ENCODE assay signal across 8 mouse cellular contexts in genomic region chr19:6399285-6400095, GRCm38 (mm10). TPM values are rescaled to one million over a fixed set of nuclear protein-coding genes. Genes with fewer than 3 reads are reported as not detected.
A peak's percentile ranks its signal among the peaks of the same experiment; 100 is the strongest.
DNase-seq lines count a peak whose midpoint lies in the region; ATAC-seq and TF ChIP-seq lines count a peak whose summit lies in the region.

Gene Rasgrp2, plus strand, starts transcription at chr19:6399340.

- ATAC-seq in intestine, postnatal 0 days, result no peak
- peak; percentile 24; the same call in 1 of the 2 replicates for ATAC-seq in midbrain, postnatal 0 days (ENCODE audit: low FRiP score)

- peak within 1 kb of the TSS; percentile 62 for H3K4me3 ChIP-seq in layer of hippocampus, adult 2 months
- H3K4me3 ChIP-seq in brown adipose tissue, adult 24 weeks (ENCODE audit: insufficient read depth, low read depth, low read length), result peak within 1 kb of the TSS; percentile 78
- peak within 1 kb of the TSS; percentile 52 for H3K4me3 ChIP-seq in intestine, postnatal 0 days (ENCODE audit: low read depth, low read length)
- H3K4me3 ChIP-seq in midbrain, postnatal 0 days (ENCODE audit: low read depth, low read length), result peak within 1 kb of the TSS; percentile 69

- peaks cover 2% of the 10 kb centered on the region; the same call in 1 of the 2 replicates for H3K4me1 ChIP-seq in brown adipose tissue, adult 24 weeks (ENCODE audit: control insufficient read depth, insufficient read depth, insufficient read length, low read length)
- peaks cover 14% of the 10 kb centered on the region; the same call in 1 of the 2 replicates for H3K4me1 ChIP-seq in intestine, postnatal 0 days (replicated peaks; ENCODE audit: control insufficient read depth, insufficient read depth, low read length)
- H3K4me1 ChIP-seq in midbrain, postnatal 0 days (ENCODE audit: insufficient read depth, low read length), result peaks cover 17% of the 10 kb centered on the region; the same call in 1 of the 2 replicates

- DNase-seq in layer of hippocampus, adult 2 months (ENCODE audit: low spot score in 2 of 2), result no peak
- DNase-seq in layer of hippocampus, adult 9-10 months (ENCODE audit: low spot score), result no peak
- peak; percentile 99 for DNase-seq in heart, adult 11 months
- peak; percentile 59 for DNase-seq in liver
- DNase-seq in midbrain, postnatal 0 days (ENCODE audit: low spot score), result peak; percentile 63
- DNase-seq in thymus, postnatal 0 days (ENCODE audit: low spot score), result peak; percentile 95

- TF ChIP-seq CTCF in layer of hippocampus, adult 2 months (conservative IDR thresholded peaks at IDR 0.05), result no peak
- TF ChIP-seq CTCF in intestine, postnatal 0 days (IDR thresholded peaks at IDR 0.05; ENCODE audit: low read depth), result no peak
- TF ChIP-seq CTCF in midbrain, postnatal 0 days (IDR thresholded peaks at IDR 0.05), result no peak

- WGBS in intestine, postnatal 0 days, result under 1% methylated on average over 60 of the region's 87 CpGs
- WGBS in midbrain, postnatal 0 days, result under 1% methylated on average over 58 of the region's 87 CpGs

- H3K27me3 ChIP-seq in intestine, postnatal 0 days (replicated peaks; ENCODE audit: control insufficient read depth, insufficient read depth, low read length), result peaks cover 30% of the 10 kb centered on the region
- H3K27me3 ChIP-seq in midbrain, postnatal 0 days (ENCODE audit: insufficient read depth, low read length), result no peaks in the 10 kb centered on the region; the same call in 1 of the 2 replicates

- no peaks in the 10 kb centered on the region for H3K9me3 ChIP-seq in intestine, postnatal 0 days (ENCODE audit: control insufficient read depth)
- H3K9me3 ChIP-seq in midbrain, postnatal 0 days (ENCODE audit: low read length), result no peaks in the 10 kb centered on the region

- peak within 1 kb of the TSS; percentile 78 for H3K4me2 ChIP-seq in intestine, postnatal 0 days (replicated peaks; ENCODE audit: low read depth)
- H3K4me2 ChIP-seq in midbrain, postnatal 0 days (ENCODE audit: low read depth, low read length, poor library complexity, severe bottlenecking), result peak within 1 kb of the TSS; percentile 98

- H3K9ac ChIP-seq in intestine, postnatal 0 days (ENCODE audit: low read depth, low read length), result peak within 1 kb of the TSS; percentile 19; the same call in 1 of the 2 replicates
- peak within 1 kb of the TSS; percentile 88 for H3K9ac ChIP-seq in midbrain, postnatal 0 days (replicated peaks; ENCODE audit: low read length, poor library complexity, severe bottlenecking)

- peak within 1 kb of the TSS; percentile 74 for H3K27ac ChIP-seq in layer of hippocampus, adult 2 months
- H3K27ac ChIP-seq in brown adipose tissue, adult 24 weeks (replicated peaks; ENCODE audit: low read depth, low read length), result peak within 1 kb of the TSS; percentile 94
- peak within 1 kb of the TSS; percentile 15; the same call in 1 of the 2 replicates for H3K27ac ChIP-seq in intestine, postnatal 0 days (ENCODE audit: low read depth, low read length)
- H3K27ac ChIP-seq in midbrain, postnatal 0 days (ENCODE audit: low read depth, low read length), result peak within 1 kb of the TSS; percentile 82

- no peaks in the 10 kb centered on the region for H3K36me3 ChIP-seq in intestine, postnatal 0 days (ENCODE audit: control insufficient read depth, insufficient read depth)
- H3K36me3 ChIP-seq in midbrain, postnatal 0 days (ENCODE audit: insufficient read depth, low read length), result peaks cover 15% of the 10 kb centered on the region

RNA-seq across cellular contexts. Expression of gene Rasgrp2, which starts in this region (rescaled TPM):
- 10 to 100 TPM; 31.3 to 36.7 TPM for total RNA-seq in layer of hippocampus, adult 2 months (2021)
- 38.9 and 50.2 TPM in 2 replicates for polyA plus RNA-seq in brown adipose tissue, adult 24 weeks (2012; ENCODE audit: insufficient read depth, insufficient read length, missing spikeins)
- 38.5 and 41.5 TPM in 2 replicates for polyA plus RNA-seq in intestine, postnatal 0 days (2015; fragmentation: Nextera tagmentation; extraction: Ambion mirVana)
- 250 and 291 TPM in 2 replicates for total RNA-seq in midbrain, postnatal 0 days (2014; rRNA removed)
- polyA plus RNA-seq in midbrain, postnatal 0 days (2015; fragmentation: Nextera tagmentation; extraction: Ambion mirVana), result 232 and 264 TPM in 2 replicates
- 195 and 206 TPM in 2 replicates for polyA plus RNA-seq in thymus, postnatal 0 days (2015; fragmentation: Nextera tagmentation; extraction: Ambion mirVana)

Comparison
In these comparisons a context has a peak if more than half of its experiments do, and no peak if none do; other contexts are left out.
1. DNase-seq: peak in heart, adult 11 months (single experiment), liver (single experiment), midbrain, postnatal 0 days (single experiment) and thymus, postnatal 0 days (single experiment); none in layer of hippocampus, adult 2 months (0 of 2) and layer of hippocampus, adult 9-10 months (single experiment).
2. H3K27ac ChIP-seq: peak in every context shown above with its lines; median percentile 94 in brown adipose tissue, adult 24 weeks; 82 in midbrain, postnatal 0 days; 74 in layer of hippocampus, adult 2 months; 15 in intestine, postnatal 0 days.
3. Peak in every context shown above with its lines, with median percentiles within 50 percentile points of each other: H3K4me3 ChIP-seq.